Mouse (Mus musculus) myocyte (in vitro differentiated cells): Measurements from ENCODE around the gene Ntf5. TPM values are rescaled to one million over a fixed set of nuclear protein-coding genes. Genes with fewer than 3 reads are reported as not detected.

ENCODE experiments used
- H3K27me3 ChIP-seq: one replicate; pipeline ENCODE4 v1.6.1; 2011; ENCODE audit not compliant: control insufficient read depth, insufficient read depth, insufficient read length
- H3K36me3 ChIP-seq: one replicate; pipeline ENCODE4 v1.6.1; 2011; ENCODE audit not compliant: control insufficient read depth, insufficient read depth
- H3K4me2 ChIP-seq: one replicate; pipeline ENCODE4 v1.6.1; 2011; ENCODE audit warnings: low read depth, control low read depth
- H3K4me3 ChIP-seq: one replicate; pipeline ENCODE4 v1.5.1; 2011; ENCODE audit warnings: mild to moderate bottlenecking, control low read depth, moderate library complexity
- H3K79me2 ChIP-seq: one replicate; pipeline ENCODE4 v1.6.1; 2011; ENCODE audit not compliant: control insufficient read depth, insufficient read depth
- H3ac ChIP-seq: one replicate; pipeline ENCODE4 v1.6.1; 2011; ENCODE audit not compliant: control insufficient read depth, insufficient read length
- CEBPB ChIP-seq: IDR thresholded peaks from 2 replicates; pipeline ENCODE4 v1.6.1; 2011; ENCODE audit warnings: mild to moderate bottlenecking, moderate library complexity; ENCODE audit not compliant: poor library complexity, insufficient read depth, severe bottlenecking
- E2F4 ChIP-seq: IDR thresholded peaks from one replicate; pipeline ENCODE4 v1.6.1; 2011; ENCODE audit warnings: mild to moderate bottlenecking, control low read depth, moderate library complexity; ENCODE audit not compliant: insufficient read depth
- MAX ChIP-seq: IDR thresholded peaks from one replicate; pipeline ENCODE4 v1.6.1; 2011; ENCODE audit warnings: low read depth, mild to moderate bottlenecking, control low read depth
- MYOD1 ChIP-seq, 3 experiments: IDR thresholded peaks; one replicate each; pipeline ENCODE4 v1.6.1; 2011; ENCODE audit warnings: control low read depth in 2 of 3, low read depth in 2 of 3, mild to moderate bottlenecking in 2 of 3, moderate library complexity in 1 of 3; ENCODE audit not compliant: insufficient read length in 2 of 3, control insufficient read depth in 1 of 3
- MYOG ChIP-seq, 3 experiments: IDR thresholded peaks; one replicate each; pipeline ENCODE4 v1.6.1; 2011; ENCODE audit warnings: control low read depth in 2 of 3, low read depth in 2 of 3, mild to moderate bottlenecking in 2 of 3; ENCODE audit not compliant: insufficient read length in 2 of 3, control insufficient read depth in 1 of 3, insufficient read depth in 1 of 3
- POLR2A ChIP-seq: IDR thresholded peaks from one replicate; pipeline ENCODE4 v1.6.1; 2011; ENCODE audit warnings: low read depth, mild to moderate bottlenecking, control low read depth, moderate library complexity; ENCODE audit not compliant: insufficient read length
- POLR2AphosphoS2 ChIP-seq: IDR thresholded peaks from one replicate; pipeline ENCODE4 v1.6.1; 2011; ENCODE audit warnings: low read depth, control low read depth; ENCODE audit not compliant: insufficient read length
- REST ChIP-seq: IDR thresholded peaks from one replicate; pipeline ENCODE4 v1.6.1; 2011; ENCODE audit warnings: mild to moderate bottlenecking, control low read depth, moderate library complexity; ENCODE audit not compliant: insufficient read depth, insufficient read length
- SRF ChIP-seq: IDR thresholded peaks from one replicate; pipeline ENCODE4 v1.6.1; 2011; ENCODE audit warnings: low read depth; ENCODE audit not compliant: control insufficient read depth, insufficient read length
- TCF12 ChIP-seq: IDR thresholded peaks from one replicate; pipeline ENCODE4 v1.6.1; 2011; ENCODE audit warnings: mild to moderate bottlenecking, control low read depth; ENCODE audit not compliant: poor library complexity, insufficient read depth, severe bottlenecking
- TCF3 ChIP-seq: IDR thresholded peaks from one replicate; pipeline ENCODE4 v1.6.1; 2011; ENCODE audit warnings: low read depth, control low read depth; ENCODE audit not compliant: insufficient read length
- USF1 ChIP-seq: IDR thresholded peaks from one replicate; pipeline ENCODE4 v1.6.1; 2011; ENCODE audit warnings: low read depth, mild to moderate bottlenecking, control low read depth, moderate library complexity
- polyA plus RNA-seq: library from polyadenylated mRNA; unstranded; fragments of >200 nt; fragmentation: generic; extraction: Trizol; gene quantifications from one replicate; pipeline ENCODE4 v1.2.1, GENCODE M21; 2012; ENCODE audit warnings: missing spikeins

The Ntf5 gene
- polyA plus RNA-seq, 1 experiment: 1.9 TPM

GRCm38 (mm10) chr7:45420615-45420919 is 7.1 kb downstream of the Ntf5 start, which contains the start of gene Lhb:
Gene Lhb (plus strand): TSS chr7:45420820.
- H3K36me3 ChIP-seq: peaks cover 3% of the 10 kb centered on the region
- H3ac ChIP-seq: no peak within 1 kb of the TSS
- no peaks in the 10 kb centered on the region for H3K79me2 ChIP-seq
- no peak within 1 kb of the TSS for H3K4me2 ChIP-seq
- TF ChIP-seq MYOD1 (IDR thresholded peaks at IDR 0.05; ENCODE audit: control insufficient read depth in 1 of 3, insufficient read length in 2 of 3, low read depth in 2 of 3) (no peak), MAX (no peak), MYOG (IDR thresholded peaks at IDR 0.05; ENCODE audit: control insufficient read depth in 1 of 3, insufficient read depth in 1 of 3, insufficient read length in 2 of 3, low read depth in 2 of 3) (no peak), POLR2A (no peak), CEBPB (no peak), REST (no peak), USF1 (no peak), TCF3 (no peak), POLR2AphosphoS2 (no peak), E2F4 (no peak), TCF12 (no peak), SRF (no peak)
- H3K27me3 ChIP-seq: peaks cover 6% of the 10 kb centered on the region
- no peak within 1 kb of the TSS for H3K4me3 ChIP-seq

- Histone ChIP-seq H3K27me3 (peaks cover under 1% of the 10 kb centered on the region), H3K36me3 (peaks cover 3% of the 10 kb centered on the region), H3K79me2 (no peaks in the 10 kb centered on the region), H3K4me2 (no peak overlapping the region), H3K4me3 (no peak overlapping the region), H3ac (no peak overlapping the region)
- no peak for TF ChIP-seq TCF12
- no peak for TF ChIP-seq MYOD1 (IDR thresholded peaks at IDR 0.05; ENCODE audit: control insufficient read depth in 1 of 3, insufficient read length in 2 of 3, low read depth in 2 of 3)
- TF ChIP-seq REST: no peak
- TF ChIP-seq MAX: no peak
- TF ChIP-seq POLR2A: no peak
- TF ChIP-seq SRF: no peak
- no peak for TF ChIP-seq POLR2AphosphoS2
- TF ChIP-seq MYOG (IDR thresholded peaks at IDR 0.05; ENCODE audit: control insufficient read depth in 1 of 3, insufficient read depth in 1 of 3, insufficient read length in 2 of 3, low read depth in 2 of 3): no peak
- TF ChIP-seq USF1: no peak
- TF ChIP-seq TCF3: no peak
- TF ChIP-seq CEBPB: no peak
- TF ChIP-seq E2F4: no peak
These were observed 7.7 kb downstream of the Ntf5 start for GRCm38 (mm10) chr7:45421194-45421593.

GRCm38 (mm10) chr7:45426556-45426955 is 13.1 kb downstream of the Ntf5 start:
- H3K79me2 ChIP-seq: peaks cover 8% of the 10 kb centered on the region

GRCm38 (mm10) chr7:45433835-45434202 is 20.3 kb downstream of the Ntf5 start:
- Histone ChIP-seq H3K4me3 (peak overlapping the region; percentile 92), H3K27me3 (no peaks in the 10 kb centered on the region), H3ac (peak overlapping the region; percentile 15), H3K36me3 (peaks cover 9% of the 10 kb centered on the region), H3K4me2 (peak overlapping the region; percentile 96), H3K79me2 (peaks cover 62% of the 10 kb centered on the region)
- no peak for TF ChIP-seq TCF12
- TF ChIP-seq SRF: no peak
- no peak for TF ChIP-seq POLR2AphosphoS2
- TF ChIP-seq E2F4: no peak
- no peak for TF ChIP-seq TCF3
- no peak for TF ChIP-seq POLR2A
- no peak for TF ChIP-seq REST
- no peak for TF ChIP-seq MYOG (IDR thresholded peaks at IDR 0.05; ENCODE audit: control insufficient read depth in 1 of 3, insufficient read depth in 1 of 3, insufficient read length in 2 of 3, low read depth in 2 of 3)
- no peak for TF ChIP-seq MYOD1 (IDR thresholded peaks at IDR 0.05; ENCODE audit: control insufficient read depth in 1 of 3, insufficient read length in 2 of 3, low read depth in 2 of 3)

More at GRCm38 (mm10) chr7:45426556-45426955, 13.1 kb downstream of the Ntf5 start:
- H3ac ChIP-seq: no peak overlapping the region
- H3K4me3 ChIP-seq: no peak overlapping the region
- H3K4me2 ChIP-seq: no peak overlapping the region
- no peaks in the 10 kb centered on the region for H3K27me3 ChIP-seq
- TF ChIP-seq POLR2A (no peak), USF1 (no peak), REST (no peak), TCF12 (no peak), E2F4 (no peak), CEBPB (no peak), POLR2AphosphoS2 (no peak), MAX (no peak), MYOD1 (IDR thresholded peaks at IDR 0.05; ENCODE audit: control insufficient read depth in 1 of 3, insufficient read length in 2 of 3, low read depth in 2 of 3) (no peak), MYOG (IDR thresholded peaks at IDR 0.05; ENCODE audit: control insufficient read depth in 1 of 3, insufficient read depth in 1 of 3, insufficient read length in 2 of 3, low read depth in 2 of 3) (no peak), TCF3 (no peak), SRF (no peak)
- peaks cover 19% of the 10 kb centered on the region for H3K36me3 ChIP-seq
